Mouse (Mus musculus) midbrain, postnatal 0 days (tissue): ENCODE results near the gene Cyfip2. TPM values are rescaled to one million over a fixed set of nuclear protein-coding genes. Genes with fewer than 3 reads are reported as not detected.

Experiments used
- ATAC-seq: fragments of 200-750 bp; cut with Nextera tagmentation; 2 replicates; pipeline ENCODE4 v1.8.0; 2017; ENCODE audit warnings: moderate number of reproducible peaks, mild to moderate bottlenecking, moderate TSS enrichment, moderate library complexity; ENCODE audit not compliant: low FRiP score
- DNase-seq: peaks from one replicate; pipeline ENCODE4 v3.0.0-alpha.2; 2015; ENCODE audit warnings: low spot score
- H3K27ac ChIP-seq: fragments of 300-500 bp; sonication (generic); 2 replicates; pipeline ENCODE4 v1.5.1; 2014; ENCODE audit warnings: low read depth, mild to moderate bottlenecking, low read length, mixed read lengths
- H3K27me3 ChIP-seq: fragments of 300-500 bp; sonication (generic); 2 replicates; pipeline ENCODE4 v1.6.1; 2014; ENCODE audit warnings: low read length, control low read depth, mixed read lengths; ENCODE audit not compliant: insufficient read depth
- H3K36me3 ChIP-seq: fragments of 300-500 bp; sonication (generic); 2 replicates; pipeline ENCODE4 v1.6.1; 2014; ENCODE audit warnings: low read length, control low read depth, mixed read lengths; ENCODE audit not compliant: insufficient read depth
- H3K4me1 ChIP-seq: fragments of 300-500 bp; sonication (generic); 2 replicates; pipeline ENCODE4 v1.6.1; 2014; ENCODE audit warnings: mild to moderate bottlenecking, control low read depth, antibody characterized with exemption, low read length, mixed read lengths; ENCODE audit not compliant: insufficient read depth
- H3K4me2 ChIP-seq: fragments of 300-500 bp; sonication (generic); 2 replicates; pipeline ENCODE4 v1.6.1; 2014; ENCODE audit warnings: low read depth, mild to moderate bottlenecking, low read length, mixed read lengths; ENCODE audit not compliant: poor library complexity, severe bottlenecking
- H3K4me3 ChIP-seq: fragments of 300-500 bp; sonication (generic); 2 replicates; pipeline ENCODE4 v1.5.1; 2014; ENCODE audit warnings: low read depth, mild to moderate bottlenecking, low read length, moderate library complexity
- H3K9ac ChIP-seq: fragments of 300-500 bp; sonication (generic); replicated peaks from 2 replicates; pipeline ENCODE4 v1.6.1; 2014; ENCODE audit warnings: mild to moderate bottlenecking, low read length, moderate library complexity, mixed read lengths; ENCODE audit not compliant: poor library complexity, severe bottlenecking
- H3K9me3 ChIP-seq: fragments of 300-500 bp; sonication (generic); 2 replicates; pipeline ENCODE4 v1.6.1; 2016; ENCODE audit warnings: low read length, control low read depth
- CTCF ChIP-seq: IDR thresholded peaks from 2 replicates; pipeline ENCODE4 v1.5.1; 2016; ENCODE audit warnings: antibody characterized with exemption, mild to moderate bottlenecking
- WGBS: fragments of 180-500 bp; shearing (Covaris S2); extraction: QIAGEN DNeasy Blood & Tissue Kit; methylation state at CpG from one replicate; pipeline ENCODE4 v1.1.7; 2014; 5-methylcytosine and 5-hydroxymethylcytosine counted together
- polyA plus RNA-seq: library from polyadenylated mRNA; unstranded; fragments of >200 nt; fragmentation: Nextera tagmentation; extraction: Ambion mirVana; gene quantifications from 2 replicates; pipeline ENCODE4 v1.2.1, GENCODE M21; 2015
- total RNA-seq: library from RNA; depleted of rRNA; stranded (reverse); fragments of >200 nt; gene quantifications from 2 replicates; pipeline ENCODE4 v1.2.3, GENCODE M21; 2014

The Cyfip2 gene
- total and polyA plus RNA-seq, 2 experiments from 2014 or later: 83.7 to 133 TPM

GRCm38 (mm10) chr11:46299901-46300300 lies 12.8 kb downstream of the Cyfip2 start:
- no peak for DNase-seq
- Histone ChIP-seq H3K9ac (no peak overlapping the region), H3K4me3 (no peak overlapping the region), H3K27ac (no peak overlapping the region), H3K36me3 (no peaks in the 10 kb centered on the region), H3K9me3 (no peaks in the 10 kb centered on the region), H3K27me3 (no peaks in the 10 kb centered on the region), H3K4me2 (no peak overlapping the region), H3K4me1 (no peaks in the 10 kb centered on the region)
- TF ChIP-seq CTCF: no peak
- 25% methylated on average over 6 of the region's 6 CpGs for WGBS
- ATAC-seq: peak; percentile 20; the same call in 1 of the 2 replicates

- Histone ChIP-seq H3K4me2 (no peak overlapping the region), H3K9ac (no peak overlapping the region), H3K4me3 (no peak overlapping the region), H3K36me3 (no peaks in the 10 kb centered on the region), H3K4me1 (no peaks in the 10 kb centered on the region), H3K27ac (no peak overlapping the region), H3K9me3 (no peaks in the 10 kb centered on the region), H3K27me3 (no peaks in the 10 kb centered on the region)
- ATAC-seq (no peak), DNase-seq (no peak)
- TF ChIP-seq CTCF: no peak
- WGBS: 64% methylated on average over 13 of the region's 13 CpGs
Observed at GRCm38 (mm10) chr11:46298889-46299785, 13.5 kb downstream of the Cyfip2 start.

- H3K4me3 ChIP-seq: no peak overlapping the region
- WGBS: 65% methylated on average over 11 of the region's 11 CpGs
Observed at GRCm38 (mm10) chr11:46294390-46294789, 18.3 kb downstream of the Cyfip2 start.

GRCm38 (mm10) chr11:46293491-46293890 lies 19.2 kb downstream of the Cyfip2 start:
- 86% methylated on average over 5 of the region's 5 CpGs for WGBS

More at GRCm38 (mm10) chr11:46294390-46294789, 18.3 kb downstream of the Cyfip2 start:
- H3K9ac ChIP-seq: no peak overlapping the region
- no peaks in the 10 kb centered on the region for H3K9me3 ChIP-seq
- H3K4me2 ChIP-seq: no peak overlapping the region
- H3K27ac ChIP-seq: no peak overlapping the region
- H3K4me1 ChIP-seq: peaks cover 5% of the 10 kb centered on the region; the same call in 1 of the 2 replicates
- DNase-seq (peak; percentile 56), ATAC-seq (peak; percentile 53; the same call in 1 of the 2 replicates)
- peaks cover 12% of the 10 kb centered on the region for H3K36me3 ChIP-seq
- H3K27me3 ChIP-seq: no peaks in the 10 kb centered on the region
- TF ChIP-seq CTCF: no peak

GRCm38 (mm10) chr11:46290988-46291405 lies 21.7 kb downstream of the Cyfip2 start:
- H3K36me3 ChIP-seq: peaks cover 33% of the 10 kb centered on the region
- DNase-seq (peak; percentile 59), ATAC-seq (peak; percentile 62; the same call in 1 of the 2 replicates)
- 8% methylated on average over 10 of the region's 10 CpGs for WGBS
- no peak overlapping the region for H3K27ac ChIP-seq
- H3K4me2 ChIP-seq: no peak overlapping the region
- H3K4me3 ChIP-seq: no peak overlapping the region
- no peaks in the 10 kb centered on the region for H3K9me3 ChIP-seq
- no peaks in the 10 kb centered on the region for H3K27me3 ChIP-seq
- H3K9ac ChIP-seq: no peak overlapping the region; the same call in 1 of the 2 replicates
- TF ChIP-seq CTCF: peak; percentile 48
- H3K4me1 ChIP-seq: peaks cover 5% of the 10 kb centered on the region; the same call in 1 of the 2 replicates

More at GRCm38 (mm10) chr11:46293491-46293890, 19.2 kb downstream of the Cyfip2 start:
- Histone ChIP-seq H3K4me1 (peaks cover 5% of the 10 kb centered on the region; the same call in 1 of the 2 replicates), H3K27ac (no peak overlapping the region), H3K4me3 (no peak overlapping the region), H3K36me3 (peaks cover 21% of the 10 kb centered on the region), H3K27me3 (no peaks in the 10 kb centered on the region), H3K4me2 (no peak overlapping the region), H3K9ac (no peak overlapping the region), H3K9me3 (no peaks in the 10 kb centered on the region)
- ATAC-seq: no peak
- DNase-seq: no peak
- TF ChIP-seq CTCF: no peak

GRCm38 (mm10) chr11:46289561-46289960 lies 23.1 kb downstream of the Cyfip2 start:
- Histone ChIP-seq H3K4me3 (no peak overlapping the region), H3K4me2 (no peak overlapping the region), H3K27ac (no peak overlapping the region), H3K9me3 (no peaks in the 10 kb centered on the region), H3K36me3 (peaks cover 39% of the 10 kb centered on the region), H3K27me3 (no peaks in the 10 kb centered on the region), H3K9ac (no peak overlapping the region), H3K4me1 (peaks cover 5% of the 10 kb centered on the region; the same call in 1 of the 2 replicates)
- WGBS: 85% methylated on average over 9 of the region's 9 CpGs
- no peak for DNase-seq
- TF ChIP-seq CTCF: no peak
- no peak for ATAC-seq
